Mouse (Mus musculus) induced T-regulatory cell, adult 2 months (primary cell): ENCODE data around the gene Dguok.

ENCODE experiments used
- DNase-seq: peaks from one replicate; pipeline ENCODE4 v3.0.0-alpha.2; 2012; ENCODE audit warnings: low read depth

Gene Dguok

GRCm38 (mm10) chr6:83455328-83456130, 51.2 kb downstream of the Dguok start:
- peak; percentile 70 for DNase-seq

DNA sequence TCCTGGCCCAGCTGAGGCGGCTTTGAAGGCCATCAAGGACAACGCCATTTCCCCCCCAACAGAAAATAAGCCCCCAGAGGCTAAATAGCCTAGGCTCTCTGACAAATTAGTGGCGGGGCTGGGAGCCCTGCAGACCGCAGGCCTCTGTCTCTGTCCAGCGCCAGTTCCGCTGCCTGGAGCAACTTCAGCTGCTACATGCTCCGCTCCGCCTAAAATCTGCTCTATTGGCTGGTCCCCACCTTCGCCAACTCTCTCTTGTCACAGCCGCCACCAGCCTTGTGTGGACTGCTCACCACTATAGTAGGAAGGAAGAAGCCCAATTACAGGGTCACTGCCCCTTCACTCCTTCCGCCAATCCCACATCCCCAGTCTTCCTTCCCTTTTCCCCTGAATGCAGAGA, 53.1 kb downstream of the Dguok start:
- DNase-seq = no peak

DNA sequence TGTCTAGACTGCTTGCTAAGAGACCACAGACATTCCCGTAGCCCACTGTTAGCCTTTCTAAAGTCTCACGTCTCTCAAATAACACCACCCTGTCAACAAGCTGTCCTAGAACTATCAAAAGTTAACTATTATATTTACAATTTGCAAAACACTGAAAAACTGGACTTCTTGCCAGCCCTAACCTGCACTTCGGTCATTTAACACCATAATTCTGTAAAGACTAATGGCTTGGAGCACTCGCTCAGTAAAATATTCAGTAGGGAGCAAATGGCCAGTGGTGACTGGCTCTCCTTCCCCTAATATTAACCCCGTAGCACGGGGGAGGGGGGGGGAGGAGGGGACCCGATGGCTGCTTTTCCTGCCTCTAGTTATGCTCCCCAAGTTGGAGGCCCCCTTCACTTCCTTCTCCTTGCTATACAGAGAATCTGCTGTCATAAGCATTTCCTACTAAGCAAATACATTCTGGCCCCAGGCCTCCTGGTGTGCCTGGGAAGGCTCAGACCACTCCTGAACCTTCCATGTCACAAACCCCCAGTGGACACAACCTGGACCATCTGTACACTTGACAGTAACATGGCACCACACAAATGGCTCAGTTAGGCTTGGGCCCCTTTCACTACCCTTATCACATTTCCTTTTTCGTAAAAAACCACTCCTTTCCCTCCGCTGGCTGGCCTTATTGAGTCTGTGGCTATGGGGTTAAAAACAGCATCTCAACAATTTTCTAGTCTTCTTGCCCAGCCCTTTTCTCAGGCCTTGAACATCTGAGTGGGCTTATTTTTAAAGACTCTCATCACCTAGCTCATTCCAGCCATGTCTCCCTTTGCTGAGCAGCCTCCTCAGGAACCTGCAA, 56.1 kb downstream of the Dguok start:
- DNase-seq = peak; percentile 62

DNA sequence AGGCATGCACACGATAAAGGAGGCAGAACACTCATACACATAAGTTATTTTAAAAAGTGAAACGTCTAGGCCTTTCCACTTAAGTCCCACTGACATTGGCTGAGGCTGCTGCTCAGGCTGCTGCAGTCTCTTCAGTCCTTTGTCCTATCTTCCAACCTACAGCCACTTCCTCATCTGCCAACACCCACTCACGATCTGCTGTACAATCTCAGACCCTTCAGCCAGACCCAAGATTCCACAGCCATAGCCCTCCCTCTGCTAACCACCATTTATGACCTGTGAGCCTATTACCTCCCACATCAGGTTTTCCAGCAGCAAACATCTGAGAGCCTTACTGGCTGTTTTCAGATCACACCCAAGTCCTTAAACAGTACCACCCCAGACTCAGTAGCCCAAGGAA, 57.3 kb downstream of the Dguok start:
- DNase-seq = no peak

GRCm38 (mm10) chr6:83448911-83449310, 57.9 kb downstream of the Dguok start:
- DNase-seq = peak; percentile 59

GRCm38 (mm10) chr6:83447031-83447430, 59.7 kb downstream of the Dguok start:
- DNase-seq = no peak

DNA sequence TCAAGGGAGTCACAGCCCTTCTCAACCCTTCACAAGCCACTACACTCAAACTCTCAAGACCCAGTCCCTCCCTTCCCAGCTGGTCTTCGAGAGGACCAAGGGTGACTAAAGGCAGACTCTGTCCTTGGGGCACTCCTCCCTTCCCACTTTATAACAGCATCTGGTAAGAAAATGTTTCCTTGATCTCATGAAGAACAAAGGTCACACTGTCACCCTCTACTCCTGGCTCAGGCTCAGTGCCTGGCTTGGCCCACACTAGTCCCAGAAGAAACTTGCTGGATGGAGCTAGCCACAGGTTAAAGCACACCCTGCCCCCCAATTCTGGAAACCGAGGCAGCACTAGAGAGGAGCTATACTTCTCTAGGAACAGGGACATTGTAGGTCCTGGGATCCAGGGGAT, 61.0 kb downstream of the Dguok start:
- DNase-seq = no peak

DNA sequence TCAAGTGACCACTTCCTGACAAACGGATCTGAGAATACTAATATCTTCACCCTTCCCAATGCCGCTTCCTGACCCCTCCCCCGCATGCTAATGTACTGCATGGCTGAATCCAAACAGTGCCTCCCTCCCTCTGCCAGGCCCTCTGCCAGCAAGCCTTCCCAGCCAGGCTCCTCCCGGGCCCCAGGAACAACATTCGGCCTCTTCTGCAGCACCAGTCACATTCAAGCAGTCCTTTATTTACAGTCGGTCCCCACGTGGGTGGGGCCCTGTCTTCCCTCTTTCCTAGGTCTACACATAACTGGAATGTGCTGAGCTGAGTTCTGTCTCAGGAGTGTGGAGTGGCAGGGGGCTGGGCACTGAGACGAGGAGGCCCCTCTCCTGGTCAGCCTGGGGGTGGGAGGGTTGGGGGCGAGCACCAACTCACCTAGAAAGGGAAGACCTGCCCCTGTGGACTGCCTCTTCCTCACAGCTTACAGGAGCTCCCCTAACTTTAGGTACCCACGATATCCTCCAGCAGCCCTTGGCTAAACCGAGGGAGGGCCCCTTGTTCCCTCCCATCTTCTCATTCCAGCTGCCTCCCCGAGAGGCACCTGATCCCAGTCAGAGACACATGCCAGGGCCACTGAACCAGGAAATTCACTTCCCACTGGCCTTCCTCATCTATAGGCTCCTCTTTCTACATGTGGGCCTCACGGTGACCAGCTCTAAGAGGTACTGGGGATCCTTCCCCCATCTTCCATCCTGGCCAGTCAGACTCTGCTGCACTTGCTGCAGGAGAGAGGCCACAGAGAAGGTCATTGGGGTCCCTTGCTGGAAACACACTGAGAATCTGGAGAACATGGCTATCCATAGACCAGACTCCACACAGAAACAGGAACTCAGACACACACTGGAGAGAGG, 63.1 kb downstream of the Dguok start:
- no peak for DNase-seq

GRCm38 (mm10) chr6:83442639-83443038, 64.1 kb downstream of the Dguok start:
- no peak for DNase-seq

DNA sequence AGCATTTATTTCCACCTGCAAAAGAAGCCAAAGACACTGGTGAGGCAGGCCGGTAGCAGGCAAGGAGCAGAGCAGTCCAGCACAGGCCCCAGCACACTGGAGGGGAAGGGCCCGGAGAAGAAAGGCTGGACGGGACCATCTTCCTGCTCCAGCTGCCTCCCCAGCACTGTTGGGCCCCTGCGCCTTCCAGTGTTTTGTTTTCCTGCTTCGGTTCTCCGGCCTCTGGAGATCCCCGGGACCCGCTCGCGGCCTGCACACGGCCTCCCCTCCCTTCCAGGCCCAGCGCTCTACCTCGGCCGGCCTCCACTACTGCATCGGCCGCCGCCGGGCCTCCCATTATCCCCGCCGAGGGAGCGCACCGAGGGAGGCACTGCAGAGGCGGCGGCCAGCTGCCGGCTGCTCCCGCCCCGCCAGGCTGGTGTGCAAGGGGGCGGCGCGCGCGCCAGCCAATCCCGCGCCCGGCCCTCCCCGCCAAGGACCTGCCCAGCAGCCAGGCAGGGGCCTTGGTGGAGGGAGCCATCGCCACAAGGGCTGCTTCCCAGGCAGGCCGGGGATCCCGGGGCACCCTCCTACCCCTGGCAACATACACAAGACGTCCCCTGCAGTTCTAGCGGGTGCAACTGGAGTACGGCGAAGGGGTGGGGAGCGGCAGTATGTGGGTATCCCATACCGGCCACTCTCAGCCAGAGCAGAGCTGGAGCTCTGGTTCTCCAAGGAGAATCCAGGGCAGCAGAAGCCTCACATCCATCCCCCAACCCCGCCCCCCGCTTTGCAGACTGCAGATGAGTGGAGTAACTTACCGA, 65.3 kb downstream of the Dguok start:
- peak; percentile 86 for DNase-seq

GRCm38 (mm10) chr6:83440510-83441258, 66.1 kb downstream of the Dguok start:
- DNase-seq = peak; percentile 77

GRCm38 (mm10) chr6:83440197-83440509, 66.6 kb downstream of the Dguok start:
- no peak for DNase-seq

DNA sequence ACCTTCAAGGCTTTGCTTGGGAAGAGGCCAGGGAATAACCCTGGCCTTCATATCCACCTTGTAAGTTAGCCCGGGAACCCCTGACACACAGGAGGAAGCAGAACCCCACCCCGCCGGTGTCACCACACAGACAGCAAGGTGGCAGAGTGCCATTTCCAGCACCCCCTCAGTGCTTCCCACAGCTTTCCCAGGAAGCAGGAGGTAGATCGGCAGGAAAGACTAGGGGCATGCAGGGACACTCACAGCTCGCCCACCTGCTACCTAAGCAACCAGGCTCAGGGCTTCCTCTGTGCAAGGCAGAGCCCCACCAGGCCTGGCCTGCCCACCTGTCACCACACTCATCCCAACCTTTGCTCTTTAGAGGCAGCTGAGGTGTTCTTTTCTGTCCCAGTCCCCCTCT, 67.0 kb downstream of the Dguok start:
- no peak for DNase-seq

- no peak for DNase-seq
Observed at GRCm38 (mm10) chr6:83439119-83439767, 67.5 kb downstream of the Dguok start.

DNA sequence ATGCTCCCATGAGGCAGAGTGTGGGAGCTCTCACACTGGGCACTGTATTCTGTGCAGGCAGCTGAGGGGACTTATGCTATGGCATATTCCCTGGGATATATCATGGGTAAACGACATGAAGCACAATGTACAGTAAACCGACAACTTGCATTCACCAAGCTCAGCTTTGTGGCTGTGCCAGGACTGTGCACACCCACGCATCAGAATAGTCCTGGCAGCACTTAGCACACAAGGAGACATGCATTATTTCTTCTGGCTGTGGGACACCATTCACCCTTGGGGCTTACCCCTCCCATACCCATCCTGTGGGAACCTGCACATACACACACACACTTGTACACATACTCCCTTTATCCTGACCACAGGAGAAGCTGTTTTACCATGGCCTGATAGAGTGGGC, 68.2 kb downstream of the Dguok start:
- DNase-seq = no peak

GRCm38 (mm10) chr6:83437802-83438201, 69.0 kb downstream of the Dguok start:
- DNase-seq = no peak

GRCm38 (mm10) chr6:83437225-83437624, 69.5 kb downstream of the Dguok start:
- no peak for DNase-seq

GRCm38 (mm10) chr6:83436547-83436946, 70.2 kb downstream of the Dguok start:
- DNase-seq = no peak

DNA sequence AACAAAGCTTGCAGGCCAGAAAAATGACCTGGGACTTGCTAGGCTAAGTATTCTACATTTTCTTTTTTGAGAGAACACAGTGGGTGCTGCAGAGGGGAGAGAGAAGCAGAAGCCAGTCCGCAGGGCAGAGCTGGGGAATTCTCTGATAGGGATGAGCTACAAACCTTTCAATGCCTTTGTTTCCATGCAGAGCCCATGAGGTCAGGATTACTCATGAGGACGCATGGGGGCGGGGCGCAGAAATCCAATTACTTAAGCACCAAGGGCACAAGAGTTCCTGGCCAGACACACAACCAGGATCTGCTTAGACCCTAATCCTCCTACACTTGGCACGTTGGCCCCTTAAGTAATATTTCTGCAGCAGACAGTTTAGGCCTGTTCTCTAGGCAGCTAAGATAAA, 71.6 kb downstream of the Dguok start:
- no peak for DNase-seq

DNA sequence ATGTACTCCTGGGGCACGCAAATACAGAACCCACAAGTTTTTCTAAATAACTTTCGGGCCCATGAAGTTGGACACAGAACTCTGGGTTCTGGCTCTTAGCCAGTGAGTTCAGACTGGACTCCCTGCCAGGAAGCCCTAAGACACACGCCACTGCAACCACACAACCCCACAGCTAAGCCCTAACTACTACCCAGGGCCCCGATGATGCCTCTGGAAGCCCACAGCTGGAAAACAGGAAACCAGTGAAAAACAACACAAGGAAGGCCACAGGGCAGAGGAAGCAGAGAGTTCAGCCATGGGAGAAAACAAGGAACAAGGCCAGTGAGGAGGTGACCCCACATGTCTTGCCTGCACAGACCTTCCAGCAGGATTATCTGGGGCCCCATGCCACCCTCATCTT, 73.2 kb downstream of the Dguok start:
- no peak for DNase-seq
